Mouse (Mus musculus) forebrain, embryonic 16.5 days (tissue): Measurements from ENCODE around the gene Shb. TPM values are rescaled to one million over a fixed set of nuclear protein-coding genes. Genes with fewer than 3 reads are reported as not detected.

Experiments
- ATAC-seq: fragments of 200-750 bp; cut with Nextera tagmentation; 2 replicates; pipeline ENCODE4 v1.8.0; 2017; ENCODE audit warnings: mild to moderate bottlenecking, moderate library complexity
- H3K27ac ChIP-seq: fragments of 300-500 bp; sonication (generic); 2 replicates; pipeline ENCODE4 v1.5.1; 2014; ENCODE audit warnings: low read length, control low read depth
- H3K27me3 ChIP-seq: fragments of 300-500 bp; sonication (generic); replicated peaks from 2 replicates; pipeline ENCODE4 v1.6.1; 2014; ENCODE audit warnings: low read length; ENCODE audit not compliant: control insufficient read depth, insufficient read depth
- H3K36me3 ChIP-seq: fragments of 300-500 bp; sonication (generic); 2 replicates; pipeline ENCODE4 v1.6.1; 2014; ENCODE audit not compliant: control insufficient read depth, insufficient read depth
- H3K4me1 ChIP-seq: fragments of 300-500 bp; sonication (generic); replicated peaks from 2 replicates; pipeline ENCODE4 v1.6.1; 2014; ENCODE audit warnings: low read length; ENCODE audit not compliant: control insufficient read depth, insufficient read depth
- H3K4me2 ChIP-seq: fragments of 300-500 bp; sonication (generic); 2 replicates; pipeline ENCODE4 v1.6.1; 2014; ENCODE audit warnings: mild to moderate bottlenecking, low read length, control low read depth
- H3K4me3 ChIP-seq: fragments of 300-500 bp; sonication (generic); replicated peaks from 2 replicates; pipeline ENCODE4 v1.5.1; 2014; ENCODE audit warnings: mild to moderate bottlenecking, low read length, control low read depth
- H3K9ac ChIP-seq: fragments of 300-500 bp; sonication (generic); replicated peaks from 2 replicates; pipeline ENCODE4 v1.6.1; 2014; ENCODE audit warnings: low read depth, low read length, control low read depth
- H3K9me3 ChIP-seq: fragments of 300-500 bp; sonication (generic); 2 replicates; pipeline ENCODE4 v1.6.1; 2016; ENCODE audit warnings: low read length; ENCODE audit not compliant: control insufficient read depth
- WGBS: fragments of 180-500 bp; shearing (Covaris S2); extraction: QIAGEN DNeasy Blood & Tissue Kit; methylation state at CpG from one replicate; pipeline ENCODE4 v1.1.7; 2014; 5-methylcytosine and 5-hydroxymethylcytosine counted together
- polyA plus RNA-seq: library from polyadenylated mRNA; unstranded; fragments of >200 nt; fragmentation: Nextera tagmentation; extraction: Ambion mirVana; gene quantifications from 2 replicates; pipeline ENCODE4 v1.2.1, GENCODE M21; 2015

The Shb gene
- polyA plus RNA-seq, 1 experiment from 2014 or later = 5.8 TPM

DNA sequence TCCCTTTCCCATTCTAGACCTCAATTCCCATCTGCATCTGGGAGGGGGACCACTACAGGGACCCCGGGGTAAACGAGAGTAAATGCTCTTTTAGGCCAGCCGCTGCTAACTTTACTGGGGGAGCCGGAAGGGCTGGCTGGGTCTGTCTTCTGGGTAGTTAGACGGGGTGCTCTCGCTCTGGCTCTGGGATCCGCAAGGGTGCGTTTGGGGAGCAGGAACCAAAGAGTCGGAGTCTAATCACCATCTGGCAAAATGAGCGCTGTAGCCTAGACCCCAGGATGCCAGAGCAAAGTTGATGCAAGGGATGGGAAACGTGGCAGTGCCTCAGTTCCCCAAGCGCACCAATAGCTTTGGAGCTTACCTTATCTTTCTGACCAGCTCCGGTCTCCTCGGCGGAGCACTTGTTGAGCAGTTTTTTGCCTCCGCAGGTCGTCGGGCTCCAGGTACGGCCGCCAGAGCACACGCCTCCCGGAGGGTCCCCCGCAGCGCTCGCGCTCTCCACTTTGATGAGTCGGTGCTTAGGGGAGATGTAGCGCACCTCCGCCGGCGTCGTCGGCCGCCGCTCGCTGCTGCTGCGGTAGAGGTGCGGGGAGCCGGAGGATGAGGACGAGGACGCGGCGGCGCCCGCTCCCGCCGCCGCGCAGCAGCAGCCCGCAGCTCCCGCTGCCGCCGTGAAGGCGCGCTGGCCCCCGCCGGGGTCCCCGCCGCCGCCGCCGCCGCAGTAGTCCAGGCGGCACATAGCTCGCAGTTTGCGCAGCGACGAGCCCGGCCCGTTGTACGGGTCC is 2.9 kb downstream of the Shb start:
- no peaks in the 10 kb centered on the region for H3K27me3 ChIP-seq
- H3K36me3 ChIP-seq = no peaks in the 10 kb centered on the region
- H3K4me2 ChIP-seq = peak overlapping the region; percentile 66
- ATAC-seq = no peak; the same call in 1 of the 2 replicates
- under 1% methylated on average over 59 of the region's 71 CpGs for WGBS
- no peaks in the 10 kb centered on the region for H3K9me3 ChIP-seq
- peak overlapping the region; percentile 75 for H3K4me3 ChIP-seq
- H3K27ac ChIP-seq = peak overlapping the region; percentile 70
- H3K9ac ChIP-seq = peak overlapping the region; percentile 77
- H3K4me1 ChIP-seq = peaks cover 56% of the 10 kb centered on the region

DNA sequence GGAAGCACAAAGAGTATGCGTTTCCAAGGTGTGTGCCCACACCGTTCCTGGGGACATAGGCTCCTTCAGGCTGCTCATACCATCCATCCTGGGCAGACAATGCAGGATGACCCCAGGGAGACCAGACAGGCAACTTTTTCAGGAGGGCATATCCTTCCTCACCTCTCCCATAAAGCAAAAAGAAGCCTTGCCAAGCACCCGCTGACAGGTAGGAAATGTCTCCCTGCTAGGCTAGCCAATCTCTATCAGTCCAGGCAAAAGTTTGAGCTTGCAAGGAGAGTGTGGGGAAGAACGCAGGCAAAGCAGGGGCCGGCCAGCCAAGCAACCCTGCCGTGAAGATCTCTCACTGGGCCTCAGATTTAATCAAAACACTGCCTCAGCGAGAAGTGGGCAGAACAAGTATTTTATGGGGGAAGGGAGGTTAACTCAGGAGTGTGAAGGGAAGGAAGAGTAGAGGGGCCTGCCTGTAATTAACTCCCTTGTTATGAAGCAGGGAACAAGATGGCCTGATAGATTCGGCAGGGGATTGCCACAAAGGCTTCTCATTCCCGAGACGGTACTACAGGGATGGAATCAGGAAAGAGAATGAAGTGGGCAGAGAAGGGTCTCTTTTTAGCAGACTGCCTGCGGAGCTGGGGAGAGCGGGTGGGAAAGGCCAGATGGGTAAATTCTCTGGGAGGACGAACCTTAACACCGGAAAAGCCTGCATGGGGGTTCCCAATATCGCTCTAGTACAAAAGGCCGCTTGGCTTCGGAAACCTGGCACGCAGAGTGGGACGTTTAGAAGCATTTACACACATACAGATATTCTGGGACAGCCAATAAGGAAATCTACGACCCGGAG is 3.7 kb downstream of the Shb start:
- 4% methylated on average over 21 of the region's 21 CpGs for WGBS
- peak overlapping the region; percentile 75 for H3K4me3 ChIP-seq
- no peaks in the 10 kb centered on the region for H3K9me3 ChIP-seq
- no peaks in the 10 kb centered on the region for H3K27me3 ChIP-seq
- H3K36me3 ChIP-seq = no peaks in the 10 kb centered on the region
- no peak for ATAC-seq
- peak overlapping the region; percentile 8; the same call in 1 of the 2 replicates for H3K27ac ChIP-seq
- peak overlapping the region; percentile 77 for H3K9ac ChIP-seq
- peak overlapping the region; percentile 66 for H3K4me2 ChIP-seq
- peaks cover 56% of the 10 kb centered on the region for H3K4me1 ChIP-seq

GRCm38 (mm10) chr4:45527562-45528354 is 4.5 kb downstream of the Shb start:
- Histone ChIP-seq H3K36me3 (no peaks in the 10 kb centered on the region), H3K4me3 (peak overlapping the region; percentile 75), H3K27ac (no peak overlapping the region), H3K4me1 (peaks cover 56% of the 10 kb centered on the region), H3K4me2 (peak overlapping the region; percentile 66), H3K9me3 (no peaks in the 10 kb centered on the region), H3K9ac (peak overlapping the region; percentile 77), H3K27me3 (no peaks in the 10 kb centered on the region)
- no peak for ATAC-seq
- 93% methylated on average over 2 of the region's 2 CpGs for WGBS

DNA sequence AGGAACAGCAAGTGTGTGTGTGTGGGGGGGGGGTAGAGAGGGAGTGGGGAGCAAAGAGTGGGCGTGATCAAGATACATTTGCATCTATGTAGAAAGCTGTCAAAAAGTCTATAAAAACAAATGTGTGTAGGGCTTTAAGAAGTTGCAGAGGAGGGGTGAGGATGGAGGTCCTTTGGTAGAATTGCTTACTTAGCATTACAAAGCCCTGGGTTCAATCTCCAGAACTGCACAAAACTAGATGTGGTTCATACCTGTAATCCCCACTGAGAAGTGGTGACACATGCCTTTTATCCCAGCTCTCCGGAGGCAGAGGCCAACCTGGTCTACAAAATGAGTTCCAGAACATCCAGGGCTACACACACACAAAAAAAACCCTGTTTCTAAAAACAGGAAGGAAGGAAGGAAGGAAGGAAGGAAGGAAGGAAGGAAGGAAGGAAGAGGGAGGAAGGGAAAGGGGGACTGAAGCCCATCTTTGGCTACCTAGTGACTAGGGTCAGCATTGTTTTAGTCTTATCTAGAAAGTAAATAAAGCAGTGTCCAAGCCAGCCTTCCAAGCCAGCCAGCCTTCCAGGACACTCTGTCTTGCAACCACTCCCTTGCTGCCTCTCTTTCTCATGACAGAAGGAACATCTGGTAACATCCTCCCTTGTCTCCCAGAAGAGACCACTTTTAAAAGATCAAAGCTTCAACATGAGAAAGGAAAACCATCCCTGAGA is 5.3 kb downstream of the Shb start:
- Histone ChIP-seq H3K4me1 (peaks cover 57% of the 10 kb centered on the region), H3K9ac (no peak overlapping the region), H3K27ac (no peak overlapping the region), H3K4me3 (peak overlapping the region; percentile 75), H3K9me3 (no peaks in the 10 kb centered on the region), H3K27me3 (no peaks in the 10 kb centered on the region), H3K4me2 (peak overlapping the region; percentile 66), H3K36me3 (no peaks in the 10 kb centered on the region)
- ATAC-seq = no peak
- WGBS = 55% methylated on average over 2 of the region's 2 CpGs

- no peaks in the 10 kb centered on the region for H3K36me3 ChIP-seq
- whole genome bisulfite sequencing = 51% methylated on average over 3 of the region's 3 CpGs
- peaks cover 50% of the 10 kb centered on the region for H3K4me1 ChIP-seq
- no peaks in the 10 kb centered on the region for H3K9me3 ChIP-seq
- H3K4me2 ChIP-seq = peak overlapping the region; percentile 66
- no peaks in the 10 kb centered on the region for H3K27me3 ChIP-seq
- H3K9ac ChIP-seq = no peak overlapping the region
- no peak for ATAC-seq
- no peak overlapping the region for H3K27ac ChIP-seq
- peak overlapping the region; percentile 12 for H3K4me3 ChIP-seq
Observed at GRCm38 (mm10) chr4:45526175-45526574, 6.1 kb downstream of the Shb start.

- Histone ChIP-seq H3K4me2 (peak overlapping the region; percentile 66), H3K4me1 (peaks cover 51% of the 10 kb centered on the region)
- ATAC-seq = no peak
Observed at GRCm38 (mm10) chr4:45525541-45525940, 6.7 kb downstream of the Shb start.

GRCm38 (mm10) chr4:45524602-45525001 is 7.7 kb downstream of the Shb start:
- no peak overlapping the region for H3K9ac ChIP-seq
- H3K4me3 ChIP-seq = no peak overlapping the region
- H3K4me1 ChIP-seq = peaks cover 51% of the 10 kb centered on the region
- no peaks in the 10 kb centered on the region for H3K9me3 ChIP-seq
- no peak for ATAC-seq
- no peaks in the 10 kb centered on the region for H3K27me3 ChIP-seq
- WGBS = 86% methylated on average over 4 of the region's 4 CpGs
- H3K36me3 ChIP-seq = no peaks in the 10 kb centered on the region
- no peak overlapping the region for H3K27ac ChIP-seq
- H3K4me2 ChIP-seq = no peak overlapping the region

More at GRCm38 (mm10) chr4:45525541-45525940, 6.7 kb downstream of the Shb start:
- Histone ChIP-seq H3K9ac (no peak overlapping the region), H3K4me3 (peak overlapping the region; percentile 12), H3K27ac (no peak overlapping the region), H3K36me3 (no peaks in the 10 kb centered on the region), H3K27me3 (no peaks in the 10 kb centered on the region), H3K9me3 (no peaks in the 10 kb centered on the region)
- 94% methylated on average over 3 of the region's 3 CpGs for WGBS

GRCm38 (mm10) chr4:45523360-45523759 is 8.9 kb downstream of the Shb start:
- WGBS = 94% methylated on average over 6 of the region's 6 CpGs
- H3K36me3 ChIP-seq = no peaks in the 10 kb centered on the region
- no peak overlapping the region for H3K27ac ChIP-seq
- no peak overlapping the region for H3K4me2 ChIP-seq
- H3K4me3 ChIP-seq = no peak overlapping the region
- no peaks in the 10 kb centered on the region for H3K9me3 ChIP-seq
- ATAC-seq = no peak
- H3K9ac ChIP-seq = no peak overlapping the region
- H3K4me1 ChIP-seq = peaks cover 49% of the 10 kb centered on the region
- no peaks in the 10 kb centered on the region for H3K27me3 ChIP-seq
